Mouse (Mus musculus): ENCODE results near the gene Sulf2. TPM values are rescaled to one million over a fixed set of nuclear protein-coding genes. Genes with fewer than 3 reads are reported as not detected.

Sulf2 gene
- total and polyA plus RNA-seq, 3 experiments, result not detected

GRCm38 (mm10) chr2:166027834-166028233 is 127.6 kb downstream of the Sulf2 start:
- no peak for TF ChIP-seq MYC (IDR thresholded peaks at IDR 0.05; ENCODE audit: low read depth, low read length)
- TF ChIP-seq ZKSCAN1 (IDR thresholded peaks at IDR 0.05; ENCODE audit: low read depth, low read length), result no peak
- no peak for TF ChIP-seq SIN3A (IDR thresholded peaks at IDR 0.05; ENCODE audit: low read length)
- H3K27ac ChIP-seq (ENCODE audit: control insufficient read depth, low read depth, low read length), result no peak overlapping the region
- H3K4me3 ChIP-seq (ENCODE audit: control insufficient read depth in 1 of 2, insufficient read depth in 1 of 2, low read depth in 2 of 2, low read length in 2 of 2), result no peak overlapping the region
- H3K27me3 ChIP-seq (ENCODE audit: control insufficient read depth in 1 of 2, insufficient read depth in 2 of 2, low read length in 2 of 2), result no peaks in the 10 kb centered on the region
- no peak for DNase-seq (ENCODE audit: low read depth, low spot score)
- no peaks in the 10 kb centered on the region for H3K9me3 ChIP-seq (replicated peaks; ENCODE audit: insufficient read depth, low read length)
- H3K36me3 ChIP-seq (ENCODE audit: control insufficient read depth in 1 of 2, insufficient read depth in 2 of 2, low read length in 2 of 2), result peaks cover 0 to 8% of the 10 kb centered on the region in 2 experiments; a peak in 2 of 4 replicates
- peaks cover 6 to 10% of the 10 kb centered on the region in 2 experiments; a peak in 2 of 4 replicates for H3K4me1 ChIP-seq (ENCODE audit: control insufficient read depth in 1 of 2, insufficient read depth in 2 of 2, low read length in 2 of 2)
- peaks cover 10% of the 10 kb centered on the region for H3K79me2 ChIP-seq (ENCODE audit: control insufficient read depth, insufficient read depth, low read length, poor library complexity)
- H3K9ac ChIP-seq (ENCODE audit: control insufficient read depth, low read depth, low read length, poor library complexity, severe bottlenecking), result no peak overlapping the region

GRCm38 (mm10) chr2:166025943-166026342 is 129.5 kb downstream of the Sulf2 start:
- Histone ChIP-seq H3K4me3 (ENCODE audit: control insufficient read depth in 1 of 2, insufficient read depth in 1 of 2, low read depth in 2 of 2, low read length in 2 of 2) (no peak overlapping the region), H3K4me1 (ENCODE audit: control insufficient read depth in 1 of 2, insufficient read depth in 2 of 2, low read length in 2 of 2) (peaks cover 4 to 5% of the 10 kb centered on the region in 2 experiments; a peak in 2 of 4 replicates), H3K9ac (ENCODE audit: control insufficient read depth, low read depth, low read length, poor library complexity, severe bottlenecking) (no peak overlapping the region), H3K27me3 (ENCODE audit: control insufficient read depth in 1 of 2, insufficient read depth in 2 of 2, low read length in 2 of 2) (no peaks in the 10 kb centered on the region), H3K27ac (ENCODE audit: control insufficient read depth, low read depth, low read length) (no peak overlapping the region), H3K79me2 (ENCODE audit: control insufficient read depth, insufficient read depth, low read length, poor library complexity) (peaks cover 10% of the 10 kb centered on the region), H3K9me3 (replicated peaks; ENCODE audit: insufficient read depth, low read length) (no peaks in the 10 kb centered on the region), H3K36me3 (ENCODE audit: control insufficient read depth in 1 of 2, insufficient read depth in 2 of 2, low read length in 2 of 2) (peaks cover 0 to 6% of the 10 kb centered on the region in 2 experiments; a peak in 2 of 4 replicates)
- TF ChIP-seq USF2 (IDR thresholded peaks at IDR 0.05; ENCODE audit: borderline replicate concordance in 1 of 2, insufficient read depth in 1 of 2, low read depth in 1 of 2, low read length in 2 of 2), result no peak
- no peak for TF ChIP-seq MXI1 (IDR thresholded peaks at IDR 0.05; ENCODE audit: low read depth, low read length)
- TF ChIP-seq ELF1 (IDR thresholded peaks at IDR 0.05; ENCODE audit: low read depth, low read length), result no peak
- no peak for TF ChIP-seq TCF12 (IDR thresholded peaks at IDR 0.05; ENCODE audit: low read depth, low read length)
- TF ChIP-seq NRF1 (IDR thresholded peaks at IDR 0.05; ENCODE audit: insufficient read depth, low read depth, low read length, poor library complexity, severe bottlenecking), result no peak
- TF ChIP-seq GABPA (IDR thresholded peaks at IDR 0.05; ENCODE audit: low read depth, low read length), result no peak
- TF ChIP-seq POLR2AphosphoS5 (IDR thresholded peaks at IDR 0.05; ENCODE audit: borderline replicate concordance, low read depth, low read length), result no peak
- TF ChIP-seq EP300 (IDR thresholded peaks at IDR 0.05; ENCODE audit: low read depth in 1 of 2, low read length in 2 of 2), result no peak
- TF ChIP-seq MAZ (IDR thresholded peaks at IDR 0.05; ENCODE audit: low read depth, low read length), result no peak
- TF ChIP-seq NELFE (IDR thresholded peaks at IDR 0.05; ENCODE audit: low read depth, low read length), result no peak
- TF ChIP-seq RAD21 (IDR thresholded peaks at IDR 0.05; ENCODE audit: low read depth, low read length), result no peak
- TF ChIP-seq ZMIZ1 (IDR thresholded peaks at IDR 0.05; ENCODE audit: low read depth, low read length), result no peak
- no peak for TF ChIP-seq RCOR1 (IDR thresholded peaks at IDR 0.05; ENCODE audit: low read depth, low read length)
- no peak for TF ChIP-seq CHD2 (IDR thresholded peaks at IDR 0.05; ENCODE audit: low read length)
- no peak for TF ChIP-seq MYB (IDR thresholded peaks at IDR 0.05; ENCODE audit: low read depth, low read length)
- TF ChIP-seq HCFC1 (IDR thresholded peaks at IDR 0.05; ENCODE audit: low read depth, low read length), result no peak
- no peak for TF ChIP-seq ETS1 (IDR thresholded peaks at IDR 0.05; ENCODE audit: low read depth, low read length)
- TF ChIP-seq KAT2A (conservative IDR thresholded peaks at IDR 0.05; ENCODE audit: low read depth, low read length), result no peak
- no peak for TF ChIP-seq BHLHE40 (IDR thresholded peaks at IDR 0.05; ENCODE audit: borderline replicate concordance, low read depth, low read length)
- TF ChIP-seq UBTF (IDR thresholded peaks at IDR 0.05; ENCODE audit: borderline replicate concordance, insufficient read depth, low read depth, low read length), result no peak
- DNase-seq (ENCODE audit: low read depth, low spot score), result no peak
